Mouse (Mus musculus): ENCODE data around the gene Dcaf1. TPM values are rescaled to one million over a fixed set of nuclear protein-coding genes. Genes with fewer than 3 reads are reported as not detected.

Dcaf1 gene
- total and polyA plus RNA-seq, 2 experiments = 12.0 to 14.2 TPM

DNA sequence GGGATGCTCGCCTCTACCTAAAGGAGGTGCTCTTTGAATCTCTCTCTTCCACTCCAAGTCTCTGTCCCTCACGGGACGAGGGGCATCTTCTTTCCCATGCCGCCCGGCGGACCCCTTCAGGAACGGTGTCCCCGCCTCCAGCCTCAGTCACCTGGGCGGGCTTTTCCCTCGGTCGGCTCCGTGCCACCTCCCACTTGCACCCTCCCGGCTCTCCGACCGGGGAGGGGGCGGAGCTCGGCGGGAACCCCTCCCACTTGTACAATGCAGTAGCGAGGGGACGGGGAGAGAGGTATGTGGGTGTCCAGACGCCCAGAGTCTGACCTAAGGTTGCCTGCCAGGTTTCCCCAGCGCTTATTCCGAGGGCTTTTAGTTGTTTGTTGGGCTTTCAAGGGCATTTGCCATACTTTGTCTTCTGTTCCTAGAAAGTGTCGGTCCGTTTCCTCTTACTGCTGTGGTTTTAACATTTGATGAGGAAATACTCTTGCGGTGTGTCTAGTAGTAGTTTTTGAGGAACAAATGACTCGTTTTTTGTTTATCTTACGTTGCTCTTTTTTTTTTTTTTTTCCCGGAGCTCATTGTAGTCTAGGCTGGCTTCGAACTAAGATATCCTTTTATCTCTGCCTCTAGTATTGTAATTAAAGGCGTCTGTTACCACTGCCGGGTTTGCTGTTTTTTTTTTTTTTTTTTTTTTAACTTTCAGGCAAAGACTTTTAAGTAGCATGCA is 869 bp downstream of the Dcaf1 start:
- DNase-seq (ENCODE audit: extremely low read depth, low read depth, low spot score) = peak; percentile 78
- TF ChIP-seq POLR2A (IDR thresholded peaks at IDR 0.05; ENCODE audit: extremely low read depth, insufficient read depth, low read length) = 0 out of 2 replicates have a peak, but pooled peaks have one; percentile 24
- TF ChIP-seq CTCF (IDR thresholded peaks at IDR 0.05; ENCODE audit: low read depth, low read length) = no peak
- H3K9ac ChIP-seq (ENCODE audit: low read depth, low read length) = peak overlapping the region; percentile 94
- no peaks in the 10 kb centered on the region; the same call in 1 of the 2 replicates for H3K79me2 ChIP-seq (ENCODE audit: control insufficient read depth, insufficient read depth, low read length)
- no peaks in the 10 kb centered on the region for H3K27me3 ChIP-seq (ENCODE audit: control insufficient read depth, insufficient read depth, low read length)
- peaks cover 8% of the 10 kb centered on the region; the same call in 1 of the 2 replicates for H3K4me1 ChIP-seq (ENCODE audit: control insufficient read depth, insufficient read depth, low read length)
- peak overlapping the region; percentile 87 for H3K27ac ChIP-seq (replicated peaks; ENCODE audit: insufficient read depth, low read depth, low read length)
- no peaks in the 10 kb centered on the region for H3K36me3 ChIP-seq (ENCODE audit: control insufficient read depth, insufficient read depth, low read length)
- under 1% methylated on average over 32 of the region's 32 CpGs for WGBS
- H3K4me3 ChIP-seq (ENCODE audit: insufficient read depth, low read depth, low read length) = peak overlapping the region; percentile 97

DNA sequence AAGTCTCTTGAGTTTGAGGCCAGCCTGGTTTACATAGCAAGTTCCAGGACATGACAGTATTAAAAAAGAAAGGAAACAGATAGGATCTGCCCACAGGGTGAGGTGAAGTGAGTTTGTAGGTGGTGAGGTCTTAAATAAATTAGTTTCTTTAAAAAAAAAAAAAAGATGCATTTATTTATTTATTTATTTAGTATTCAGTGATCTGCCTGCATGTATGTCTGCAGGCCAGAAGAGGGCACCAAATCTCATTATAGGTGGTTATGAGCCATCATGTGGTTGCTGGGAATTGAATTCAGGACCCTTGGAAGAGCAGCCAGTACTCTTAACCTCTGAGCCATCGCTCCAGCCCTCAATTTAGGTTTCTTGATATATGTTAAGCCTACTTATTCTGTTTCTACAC is 18.9 kb downstream of the Dcaf1 start:
- H3K79me2 ChIP-seq (ENCODE audit: control insufficient read depth, insufficient read depth, low read length) = no peaks in the 10 kb centered on the region
- H3K4me1 ChIP-seq (ENCODE audit: control insufficient read depth, insufficient read depth, low read length) = no peaks in the 10 kb centered on the region
- H3K36me3 ChIP-seq (ENCODE audit: control insufficient read depth, insufficient read depth, low read length) = peaks cover 58% of the 10 kb centered on the region
- 100% methylated on average over 1 of the region's 1 CpGs for WGBS
- no peaks in the 10 kb centered on the region for H3K27me3 ChIP-seq (ENCODE audit: control insufficient read depth, insufficient read depth, low read length)
- H3K27ac ChIP-seq (replicated peaks; ENCODE audit: insufficient read depth, low read depth, low read length) = no peak overlapping the region
- no peak overlapping the region for H3K4me3 ChIP-seq (ENCODE audit: insufficient read depth, low read depth, low read length)
- no peak for DNase-seq (ENCODE audit: extremely low read depth, low read depth, low spot score)
- no peak overlapping the region for H3K9ac ChIP-seq (ENCODE audit: low read depth, low read length)
- no peak for TF ChIP-seq POLR2A (IDR thresholded peaks at IDR 0.05; ENCODE audit: extremely low read depth, insufficient read depth, low read length)
- TF ChIP-seq CTCF (IDR thresholded peaks at IDR 0.05; ENCODE audit: low read depth, low read length) = peak; percentile 18; the same call in 1 of the 2 replicates

DNA sequence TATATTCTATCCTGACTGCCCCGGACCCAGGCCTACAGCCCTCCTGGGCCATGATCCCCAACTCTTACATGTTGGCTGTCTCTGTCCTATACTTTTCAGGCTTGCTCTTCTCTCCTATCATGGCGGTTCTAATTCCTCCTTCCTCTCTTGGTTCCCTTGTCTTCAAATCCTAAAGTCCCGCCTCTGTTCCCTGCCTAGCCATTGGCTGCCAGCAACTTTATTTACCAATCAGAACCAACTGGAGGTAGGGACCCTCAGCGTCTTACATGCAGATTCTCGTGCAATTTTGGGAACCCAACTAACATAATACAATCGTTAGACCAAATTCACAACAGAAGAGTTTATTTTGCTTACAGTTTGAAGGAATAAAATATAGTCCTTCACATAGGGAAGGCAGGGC is 21.1 kb downstream of the Dcaf1 start:
- no peak for DNase-seq (ENCODE audit: extremely low read depth, low read depth, low spot score)
- Histone ChIP-seq H3K36me3 (ENCODE audit: control insufficient read depth, insufficient read depth, low read length) (peaks cover 59% of the 10 kb centered on the region), H3K4me1 (ENCODE audit: control insufficient read depth, insufficient read depth, low read length) (no peaks in the 10 kb centered on the region), H3K9ac (ENCODE audit: low read depth, low read length) (no peak overlapping the region), H3K27me3 (ENCODE audit: control insufficient read depth, insufficient read depth, low read length) (no peaks in the 10 kb centered on the region), H3K79me2 (ENCODE audit: control insufficient read depth, insufficient read depth, low read length) (no peaks in the 10 kb centered on the region), H3K4me3 (ENCODE audit: insufficient read depth, low read depth, low read length) (no peak overlapping the region), H3K27ac (replicated peaks; ENCODE audit: insufficient read depth, low read depth, low read length) (no peak overlapping the region)
- TF ChIP-seq CTCF (IDR thresholded peaks at IDR 0.05; ENCODE audit: low read depth, low read length) = no peak
- no peak for TF ChIP-seq POLR2A (IDR thresholded peaks at IDR 0.05; ENCODE audit: extremely low read depth, insufficient read depth, low read length)
- 95% methylated on average over 6 of the region's 6 CpGs for WGBS

DNA sequence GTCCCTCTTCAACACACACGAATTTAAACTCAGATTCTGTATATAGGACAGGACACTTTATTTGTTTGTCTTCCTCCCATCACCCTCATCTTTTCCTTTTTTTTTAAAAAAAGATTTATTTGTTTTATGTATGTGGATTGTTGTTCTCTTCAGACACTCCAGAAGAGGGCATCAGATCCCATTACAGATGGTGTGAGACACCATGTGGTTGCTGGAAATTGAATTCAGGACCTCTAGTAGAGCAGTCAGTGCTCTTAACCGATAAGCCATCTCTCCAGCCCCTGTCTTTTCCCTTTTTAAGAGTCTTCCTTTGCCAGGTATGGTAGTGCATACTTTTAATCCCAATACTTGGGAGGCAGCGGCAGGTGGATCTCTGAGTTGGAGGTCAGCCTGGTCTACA is 35.0 kb downstream of the Dcaf1 start:
- H3K9ac ChIP-seq (ENCODE audit: low read depth, low read length) = no peak overlapping the region
- no peak overlapping the region for H3K4me3 ChIP-seq (ENCODE audit: insufficient read depth, low read depth, low read length)
- 82% methylated on average over 3 of the region's 3 CpGs for WGBS
- no peaks in the 10 kb centered on the region for H3K79me2 ChIP-seq (ENCODE audit: control insufficient read depth, insufficient read depth, low read length)
- no peaks in the 10 kb centered on the region for H3K27me3 ChIP-seq (ENCODE audit: control insufficient read depth, insufficient read depth, low read length)
- TF ChIP-seq POLR2A (IDR thresholded peaks at IDR 0.05; ENCODE audit: extremely low read depth, insufficient read depth, low read length) = no peak
- no peak for TF ChIP-seq CTCF (IDR thresholded peaks at IDR 0.05; ENCODE audit: low read depth, low read length)
- no peak overlapping the region for H3K27ac ChIP-seq (replicated peaks; ENCODE audit: insufficient read depth, low read depth, low read length)
- H3K4me1 ChIP-seq (ENCODE audit: control insufficient read depth, insufficient read depth, low read length) = no peaks in the 10 kb centered on the region
- peaks cover 62% of the 10 kb centered on the region for H3K36me3 ChIP-seq (ENCODE audit: control insufficient read depth, insufficient read depth, low read length)
- DNase-seq (ENCODE audit: extremely low read depth, low read depth, low spot score) = no peak

DNA sequence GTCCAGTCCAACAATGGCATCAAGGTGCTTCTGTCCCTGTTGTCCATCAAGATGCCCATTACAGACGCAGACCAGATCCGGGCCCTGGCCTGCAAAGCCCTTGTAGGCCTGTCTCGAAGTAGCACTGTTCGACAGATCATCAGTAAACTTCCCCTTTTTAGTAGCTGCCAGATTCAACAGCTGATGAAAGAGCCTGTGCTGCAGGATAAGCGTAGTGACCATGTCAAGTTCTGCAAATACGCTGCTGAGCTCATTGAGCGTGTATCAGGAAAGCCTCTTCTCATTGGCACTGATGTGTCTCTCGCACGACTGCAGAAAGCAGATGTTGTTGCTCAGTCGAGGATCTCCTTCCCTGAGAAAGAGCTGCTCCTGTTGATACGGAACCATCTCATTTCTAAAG is 36.4 kb downstream of the Dcaf1 start:
- WGBS = 91% methylated on average over 11 of the region's 11 CpGs
- H3K9ac ChIP-seq (ENCODE audit: low read depth, low read length) = no peak overlapping the region

DNA sequence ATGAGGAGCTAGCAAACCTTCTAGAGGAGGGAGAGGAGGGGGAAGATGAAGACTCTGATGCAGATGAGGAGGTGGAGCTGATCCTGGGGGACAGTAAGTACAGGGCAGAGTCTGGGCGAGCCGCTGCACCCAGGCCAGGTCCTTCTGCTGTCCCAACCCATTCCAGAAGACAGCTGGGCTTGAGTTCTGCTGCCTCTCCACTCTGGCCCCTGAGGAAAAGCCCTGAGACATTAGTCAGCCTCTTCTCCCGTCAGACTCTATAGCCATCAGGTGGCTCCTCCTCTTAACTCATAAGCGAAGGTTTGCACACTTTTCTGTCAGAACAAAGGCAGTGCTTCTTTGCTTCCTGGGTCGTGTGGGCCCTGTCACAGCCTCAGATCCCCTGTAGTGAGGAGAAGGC is 52.5 kb downstream of the Dcaf1 start:
- no peak for DNase-seq (ENCODE audit: extremely low read depth, low read depth, low spot score)
- H3K27me3 ChIP-seq (ENCODE audit: control insufficient read depth, insufficient read depth, low read length) = no peaks in the 10 kb centered on the region
- TF ChIP-seq CTCF (IDR thresholded peaks at IDR 0.05; ENCODE audit: low read depth, low read length) = no peak
- H3K36me3 ChIP-seq (ENCODE audit: control insufficient read depth, insufficient read depth, low read length) = peaks cover 55% of the 10 kb centered on the region
- 86% methylated on average over 5 of the region's 5 CpGs for WGBS
- H3K27ac ChIP-seq (replicated peaks; ENCODE audit: insufficient read depth, low read depth, low read length) = no peak overlapping the region
- H3K9ac ChIP-seq (ENCODE audit: low read depth, low read length) = no peak overlapping the region
- H3K4me3 ChIP-seq (ENCODE audit: insufficient read depth, low read depth, low read length) = no peak overlapping the region
- H3K79me2 ChIP-seq (ENCODE audit: control insufficient read depth, insufficient read depth, low read length) = no peaks in the 10 kb centered on the region
- H3K4me1 ChIP-seq (ENCODE audit: control insufficient read depth, insufficient read depth, low read length) = no peaks in the 10 kb centered on the region

More for the DNA sequence above, 36.4 kb downstream of the Dcaf1 start:
- H3K27ac ChIP-seq (replicated peaks; ENCODE audit: insufficient read depth, low read depth, low read length) = no peak overlapping the region
- H3K79me2 ChIP-seq (ENCODE audit: control insufficient read depth, insufficient read depth, low read length) = no peaks in the 10 kb centered on the region
- no peaks in the 10 kb centered on the region for H3K4me1 ChIP-seq (ENCODE audit: control insufficient read depth, insufficient read depth, low read length)
- no peaks in the 10 kb centered on the region for H3K27me3 ChIP-seq (ENCODE audit: control insufficient read depth, insufficient read depth, low read length)
- TF ChIP-seq CTCF (IDR thresholded peaks at IDR 0.05; ENCODE audit: low read depth, low read length) (no peak), POLR2A (IDR thresholded peaks at IDR 0.05; ENCODE audit: extremely low read depth, insufficient read depth, low read length) (no peak)
- DNase-seq (ENCODE audit: extremely low read depth, low read depth, low spot score) = no peak
- peaks cover 65% of the 10 kb centered on the region for H3K36me3 ChIP-seq (ENCODE audit: control insufficient read depth, insufficient read depth, low read length)
- H3K4me3 ChIP-seq (ENCODE audit: insufficient read depth, low read depth, low read length) = no peak overlapping the region
